Mouse (Mus musculus): Measurements from ENCODE around the gene Lypd8.
A peak's percentile ranks its signal among the peaks of the same experiment; 100 is the strongest.

Lypd8 gene

DNA sequence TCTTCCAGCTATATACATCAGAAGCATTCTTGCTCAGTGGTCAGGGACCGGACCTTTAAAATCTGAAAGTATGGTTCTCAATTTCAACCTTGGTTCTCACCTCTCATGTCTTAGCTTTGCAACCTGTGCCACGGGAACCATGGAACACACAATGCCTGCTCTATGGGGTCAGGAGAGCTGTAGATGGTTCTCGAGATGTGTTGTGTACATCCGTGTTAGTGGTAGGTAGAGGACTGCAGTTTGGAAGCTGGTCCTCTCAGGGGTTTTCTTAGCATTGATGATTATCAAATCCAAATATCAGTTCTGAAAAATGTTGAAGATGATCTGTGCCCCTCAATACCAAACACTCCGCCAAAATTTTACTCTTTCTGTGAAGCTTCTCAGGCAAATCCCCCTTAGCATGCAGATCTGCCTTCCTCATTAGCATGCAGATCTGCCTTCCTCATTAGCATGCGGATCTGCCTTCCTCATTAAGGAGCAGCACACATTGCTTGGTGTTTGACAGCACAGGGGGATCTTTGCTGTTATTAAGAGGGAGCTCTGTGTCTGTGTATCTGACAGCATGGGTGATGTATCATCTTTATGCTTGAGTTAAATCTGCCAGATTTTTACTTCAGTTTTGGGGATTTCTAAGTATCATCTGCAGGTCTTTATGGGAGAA, 21.3 kb downstream of the Lypd8 start:
- no peak for DNase-seq (ENCODE audit: low spot score in 2 of 2)

- no peak for DNase-seq (ENCODE audit: low spot score in 2 of 2)
Measured at GRCm38 (mm10) chr11:58400655-58401054, 21.8 kb downstream of the Lypd8 start.

- peak in 1 of 2 experiments; percentile 15 for DNase-seq (ENCODE audit: low spot score in 2 of 2)
Measured at GRCm38 (mm10) chr11:58408066-58408465, 29.2 kb downstream of the Lypd8 start.

DNA sequence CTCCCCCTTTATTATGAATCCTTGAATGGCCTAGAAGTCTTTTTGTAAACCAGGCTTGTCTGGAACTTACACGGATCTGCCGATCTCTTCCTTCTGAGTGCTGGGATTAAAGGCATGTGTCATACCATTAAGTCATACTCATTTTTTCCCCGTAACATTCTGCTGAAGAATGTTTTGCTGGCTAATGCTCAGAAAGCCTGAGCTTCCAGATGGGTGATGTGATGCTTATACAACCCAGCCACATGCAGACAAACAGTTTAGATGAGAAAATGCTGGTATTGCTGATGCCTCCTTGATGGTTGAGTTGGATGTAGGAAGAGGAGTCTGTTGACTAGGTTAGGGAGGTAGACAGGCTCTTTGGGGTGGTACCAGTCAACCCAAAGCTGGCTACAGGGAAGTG, 39.5 kb downstream of the Lypd8 start:
- no peak for DNase-seq (ENCODE audit: low spot score in 2 of 2)

DNA sequence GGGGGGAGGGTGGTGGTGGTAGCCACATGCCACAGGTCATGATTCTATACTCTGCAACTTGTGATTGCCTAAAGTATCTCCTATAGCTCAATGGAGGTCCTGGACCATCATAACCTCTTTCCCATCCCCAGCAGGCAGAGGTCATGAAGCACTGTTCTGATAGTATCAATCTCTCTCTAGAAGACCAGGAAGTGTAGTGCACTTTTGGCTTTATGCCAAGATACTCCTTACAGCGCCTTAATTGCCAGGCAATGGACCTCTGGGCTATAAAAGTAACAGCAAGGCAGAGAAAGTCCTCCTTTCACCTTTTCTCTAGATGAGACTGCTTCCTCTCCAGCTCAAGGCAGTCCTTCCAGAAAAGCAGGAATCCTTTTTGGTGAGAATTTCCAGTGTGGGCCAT, 42.0 kb downstream of the Lypd8 start, which contains the start of gene 1810065E05Rik:
Gene 1810065E05Rik (plus strand): TSS at position 297 of the 400 bp plus-strand sequence.
- no peak for DNase-seq (ENCODE audit: low spot score in 2 of 2)

DNA sequence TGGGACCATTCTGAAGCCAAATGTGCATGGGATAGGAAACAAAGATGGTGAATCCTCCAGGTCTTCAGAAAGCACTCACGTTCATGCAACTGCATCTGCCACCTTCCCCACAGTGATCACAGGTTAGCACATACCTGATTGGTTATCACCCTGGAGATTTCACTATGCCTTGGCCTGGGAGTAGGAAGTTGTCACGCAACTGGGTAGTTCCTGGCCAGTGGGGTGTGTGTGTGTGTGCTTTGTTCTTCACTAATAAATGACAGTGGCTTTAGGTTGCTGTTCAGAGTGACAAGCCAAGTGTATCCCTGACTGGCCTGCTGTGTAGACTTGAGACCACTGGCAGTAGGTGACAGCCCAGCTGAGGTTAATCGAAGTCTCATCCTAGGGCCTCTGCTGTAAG, 53.4 kb downstream of the Lypd8 start, which contains the start of gene Gm12253:
Gene Gm12253 (plus strand): TSS at position 301 of the 400 bp plus-strand sequence.
- DNase-seq (ENCODE audit: low spot score in 2 of 2) = no peak

- no peak for DNase-seq (ENCODE audit: low spot score in 2 of 2)
Measured at GRCm38 (mm10) chr11:58437866-58438265, 59.0 kb downstream of the Lypd8 start.
